Mouse (Mus musculus): ENCODE measurements around the gene Prkch.

The Prkch gene

DNA sequence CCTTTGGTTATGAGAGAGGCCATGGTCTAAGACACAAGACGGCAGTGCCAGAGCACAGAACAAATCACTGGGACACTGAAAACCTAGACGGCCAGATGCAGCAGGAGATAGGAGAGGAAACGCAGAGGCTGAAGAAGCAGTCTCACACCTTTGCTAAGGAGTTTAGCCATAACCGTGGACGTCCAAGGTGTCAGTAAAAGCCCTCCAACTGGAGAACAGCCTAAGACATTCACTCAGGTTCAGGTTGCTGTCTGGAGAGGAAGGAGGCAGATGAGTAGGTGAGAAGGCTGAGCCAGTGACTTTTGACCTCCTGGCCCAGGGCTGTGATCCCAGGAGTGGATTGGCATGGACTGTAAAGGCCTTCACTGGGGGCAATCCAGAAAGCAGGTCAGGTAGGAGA lies 130.0 kb downstream of the Prkch start:
- no peak for DNase-seq (ENCODE audit: low read depth, low spot score)

- no peak for DNase-seq (ENCODE audit: low read depth, low spot score)
Observed at GRCm38 (mm10) chr12:73715331-73715730, 130.7 kb downstream of the Prkch start.

DNA sequence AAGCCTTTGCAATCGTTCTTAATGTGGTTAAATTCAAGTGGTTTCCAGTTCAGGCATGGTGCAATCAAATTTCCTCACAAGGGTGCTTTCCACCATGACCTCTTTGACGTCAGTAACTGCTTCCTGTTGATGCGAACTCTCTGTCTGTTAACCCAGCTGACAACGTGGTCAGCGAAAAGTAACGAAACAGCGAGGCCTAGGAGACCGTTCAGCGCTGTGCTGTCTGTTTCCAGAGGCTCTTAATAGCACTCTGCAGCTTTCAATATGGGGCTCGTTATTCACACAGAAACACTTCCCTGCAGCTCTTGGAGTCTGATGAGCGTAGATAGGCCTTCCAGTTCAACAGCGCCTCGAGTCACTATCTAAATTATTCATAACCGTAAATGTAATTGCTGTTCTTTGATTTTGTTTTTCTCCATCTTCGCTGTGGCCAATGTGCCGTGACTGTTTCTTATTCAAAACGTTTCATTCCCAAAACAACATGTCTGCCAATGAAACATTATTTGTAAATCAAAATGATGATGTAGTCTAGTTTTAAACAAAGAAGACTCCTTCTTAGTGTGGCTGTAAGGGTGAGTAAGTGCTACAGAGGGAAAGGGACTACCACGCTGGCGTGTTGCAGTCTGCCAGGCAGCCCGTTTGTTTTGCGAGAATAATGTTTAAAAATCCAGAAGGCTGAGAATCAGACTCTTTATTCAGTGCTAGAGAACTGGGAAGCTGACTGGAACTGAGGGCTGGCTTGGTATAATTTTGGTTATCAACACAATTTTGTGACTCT lies 131.5 kb downstream of the Prkch start:
- no peak for DNase-seq (ENCODE audit: low read depth, low spot score)

DNA sequence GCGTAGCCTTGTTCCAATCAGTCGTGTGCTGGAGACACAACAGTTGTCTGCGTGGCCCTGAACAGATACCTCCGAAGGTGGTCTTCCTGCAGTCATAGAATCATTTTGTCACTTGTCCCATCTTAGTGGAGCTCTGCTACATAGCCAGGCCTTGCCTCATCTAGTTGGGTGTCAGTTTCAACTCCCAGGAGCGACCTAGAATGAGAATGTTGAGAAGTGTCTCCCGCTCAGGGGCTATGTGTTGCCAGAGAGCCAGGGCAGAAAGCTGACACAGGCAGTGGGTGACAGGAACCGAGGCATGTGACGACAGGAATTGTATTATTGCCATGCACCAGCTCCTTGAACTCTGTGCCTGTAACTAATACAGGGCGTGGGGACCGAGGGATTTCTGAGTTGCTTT lies 133.4 kb downstream of the Prkch start:
- DNase-seq (ENCODE audit: low read depth, low spot score): no peak

- no peak for DNase-seq (ENCODE audit: low read depth, low spot score)
Observed at GRCm38 (mm10) chr12:73719816-73720215, 135.2 kb downstream of the Prkch start.

DNA sequence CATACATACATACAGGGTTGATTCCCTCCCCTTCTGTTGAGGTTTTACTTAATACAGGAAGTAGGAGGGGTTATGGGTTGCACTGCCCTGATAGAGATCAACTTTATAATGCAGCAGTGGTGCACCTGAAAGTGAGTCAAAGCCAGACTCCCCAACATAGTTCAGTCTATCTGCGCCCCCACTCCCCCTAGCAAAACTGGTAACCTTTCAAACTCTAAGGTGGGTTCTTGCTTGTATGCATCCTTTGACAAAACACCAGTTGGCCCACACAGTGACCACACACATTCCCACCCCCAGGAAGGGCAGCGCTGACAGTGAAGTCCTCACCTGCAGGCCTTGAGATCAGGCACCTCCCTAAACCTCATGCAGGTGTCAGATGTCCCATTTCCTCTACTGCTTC lies 135.9 kb downstream of the Prkch start:
- no peak for DNase-seq (ENCODE audit: low read depth, low spot score)

GRCm38 (mm10) chr12:73722060-73722459 lies 137.5 kb downstream of the Prkch start:
- no peak for DNase-seq (ENCODE audit: low read depth, low spot score)

GRCm38 (mm10) chr12:73723067-73723466 lies 138.5 kb downstream of the Prkch start:
- DNase-seq (ENCODE audit: low read depth, low spot score): no peak

- no peak for DNase-seq (ENCODE audit: low read depth, low spot score)
Observed at GRCm38 (mm10) chr12:73723887-73724286, 139.3 kb downstream of the Prkch start.

DNA sequence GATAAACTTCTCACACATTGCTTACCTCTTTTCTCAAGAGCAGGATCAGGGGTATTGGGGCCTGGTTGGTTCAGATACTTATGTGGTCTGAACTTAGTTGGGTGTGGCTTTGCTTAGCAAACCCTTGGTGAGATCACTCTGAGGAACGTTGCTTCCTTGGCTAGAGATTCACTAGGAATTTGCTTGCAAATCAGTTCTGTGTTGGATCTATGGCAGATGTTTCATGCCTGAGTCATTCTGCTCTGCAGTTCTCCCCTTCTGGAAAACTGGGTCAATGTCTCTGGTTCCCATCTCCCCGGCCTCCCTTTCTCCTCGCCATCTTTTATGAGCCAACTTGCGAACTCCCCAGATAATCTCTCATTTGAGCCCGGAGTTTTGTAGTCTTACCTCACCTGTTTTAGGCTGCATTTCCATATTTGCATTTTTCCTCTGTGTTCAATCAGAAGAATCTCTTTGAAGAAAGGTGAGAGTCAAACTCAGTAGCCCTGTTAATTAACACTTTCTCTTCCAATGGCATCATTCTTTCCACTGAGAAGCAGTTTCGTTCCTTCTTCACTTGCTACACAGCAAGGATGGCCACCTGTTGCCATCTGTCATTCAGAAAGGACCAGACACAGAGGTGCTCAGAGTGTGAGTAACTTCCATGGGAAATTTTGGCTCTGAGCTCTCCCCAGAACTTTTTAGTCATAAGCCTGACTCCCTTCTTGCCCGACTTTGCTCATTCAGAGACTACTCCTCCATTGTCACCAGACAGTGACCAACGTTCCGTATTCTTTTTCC lies 141.4 kb downstream of the Prkch start:
- no peak for DNase-seq (ENCODE audit: low read depth, low spot score)

- DNase-seq (ENCODE audit: low read depth, low spot score): no peak
Observed at GRCm38 (mm10) chr12:73727046-73727445, 142.4 kb downstream of the Prkch start.

DNA sequence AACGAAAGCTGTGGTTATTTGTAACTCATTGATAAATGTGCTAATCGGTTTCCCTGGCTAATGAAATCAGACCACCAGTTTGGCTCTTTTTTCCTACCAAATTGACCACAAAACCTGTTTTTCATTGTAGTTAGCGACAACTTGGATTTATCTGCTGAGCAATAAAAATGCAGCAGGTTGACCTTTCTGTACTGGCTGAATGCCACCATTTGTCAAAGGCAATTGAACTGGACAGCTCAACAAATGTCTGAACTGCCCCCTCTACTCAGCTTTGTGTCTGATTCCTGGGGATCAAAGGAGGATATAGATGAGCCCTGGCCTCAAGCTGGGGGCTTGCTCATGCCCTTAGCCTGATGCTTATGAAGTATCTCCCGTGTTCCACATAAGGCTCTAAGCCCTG lies 146.0 kb downstream of the Prkch start:
- no peak for DNase-seq (ENCODE audit: low read depth, low spot score)

GRCm38 (mm10) chr12:73731093-73731492 lies 146.5 kb downstream of the Prkch start:
- no peak for DNase-seq (ENCODE audit: low read depth, low spot score)

DNA sequence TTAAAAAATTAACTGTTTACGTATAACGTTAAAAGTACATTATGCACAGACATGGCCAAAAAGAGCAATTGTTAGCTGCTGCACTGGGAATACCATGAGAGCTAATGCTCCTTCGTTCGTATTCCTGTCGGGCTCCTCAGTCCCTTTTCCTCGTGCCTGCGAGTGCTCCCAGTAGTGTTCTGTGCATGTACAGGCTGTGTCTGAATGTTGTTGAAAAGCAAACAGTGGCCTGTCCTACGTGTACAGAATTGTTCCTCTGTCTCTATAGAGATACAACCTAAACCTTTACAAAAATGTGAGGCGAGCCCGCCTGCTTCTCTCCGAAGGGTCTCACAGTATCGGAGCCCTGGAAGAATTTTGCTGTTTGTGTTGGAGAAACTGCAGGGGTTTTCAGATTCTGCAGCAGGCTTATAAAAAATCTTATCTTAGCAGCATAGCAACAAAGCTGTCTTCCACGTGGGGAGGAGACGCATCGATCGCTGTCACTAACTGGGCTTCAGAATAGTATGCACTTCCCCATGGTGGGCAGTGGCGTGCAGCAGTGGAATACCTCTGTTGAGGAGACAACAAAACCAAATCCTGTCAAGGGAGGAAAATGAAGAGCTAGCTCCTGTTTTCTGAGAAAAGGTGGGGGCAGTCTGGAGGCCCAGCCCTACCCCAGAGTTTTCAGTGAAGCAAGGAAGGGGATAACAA lies 147.4 kb downstream of the Prkch start:
- DNase-seq (ENCODE audit: low read depth, low spot score): no peak

DNA sequence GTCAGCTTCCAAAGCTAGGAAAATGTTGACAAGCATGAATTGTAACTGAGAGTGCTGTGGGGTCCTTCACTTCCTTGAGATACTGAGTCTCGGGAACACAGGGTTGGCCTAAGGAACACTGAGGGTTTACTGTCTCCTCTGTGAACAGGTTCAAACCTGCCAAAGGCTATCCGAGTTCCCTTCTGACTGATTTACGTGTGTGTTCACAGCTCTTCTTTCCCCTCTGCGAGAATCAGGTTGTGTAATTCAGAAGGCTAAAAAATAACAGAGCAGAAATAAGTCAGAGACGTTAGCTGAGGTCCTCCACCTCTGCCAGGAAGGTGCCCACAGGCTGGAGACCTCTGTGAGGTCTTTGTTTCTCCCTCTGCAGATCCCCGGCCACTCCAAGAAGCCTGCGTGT lies 148.3 kb downstream of the Prkch start:
- no peak for DNase-seq (ENCODE audit: low read depth, low spot score)

DNA sequence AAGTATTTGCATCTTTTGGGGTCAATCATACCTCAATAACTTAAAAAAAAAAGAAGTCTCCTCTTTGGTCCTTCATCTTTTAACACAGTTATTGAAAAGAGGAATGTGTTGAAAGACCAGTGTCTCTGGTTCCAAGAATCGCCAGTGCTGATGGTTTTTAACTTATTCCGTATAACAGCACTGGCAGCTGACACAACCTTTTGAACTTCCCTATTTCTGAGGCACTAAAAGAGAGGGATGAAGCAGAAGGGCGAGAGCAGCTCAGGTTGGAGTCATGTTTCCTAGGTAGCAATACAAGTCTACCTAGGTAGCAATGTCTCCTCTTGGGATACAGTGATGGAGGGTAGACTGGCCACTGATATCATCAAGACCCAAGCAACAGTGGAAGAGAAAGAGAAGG lies 152.3 kb downstream of the Prkch start:
- DNase-seq (ENCODE audit: low read depth, low spot score): no peak

DNA sequence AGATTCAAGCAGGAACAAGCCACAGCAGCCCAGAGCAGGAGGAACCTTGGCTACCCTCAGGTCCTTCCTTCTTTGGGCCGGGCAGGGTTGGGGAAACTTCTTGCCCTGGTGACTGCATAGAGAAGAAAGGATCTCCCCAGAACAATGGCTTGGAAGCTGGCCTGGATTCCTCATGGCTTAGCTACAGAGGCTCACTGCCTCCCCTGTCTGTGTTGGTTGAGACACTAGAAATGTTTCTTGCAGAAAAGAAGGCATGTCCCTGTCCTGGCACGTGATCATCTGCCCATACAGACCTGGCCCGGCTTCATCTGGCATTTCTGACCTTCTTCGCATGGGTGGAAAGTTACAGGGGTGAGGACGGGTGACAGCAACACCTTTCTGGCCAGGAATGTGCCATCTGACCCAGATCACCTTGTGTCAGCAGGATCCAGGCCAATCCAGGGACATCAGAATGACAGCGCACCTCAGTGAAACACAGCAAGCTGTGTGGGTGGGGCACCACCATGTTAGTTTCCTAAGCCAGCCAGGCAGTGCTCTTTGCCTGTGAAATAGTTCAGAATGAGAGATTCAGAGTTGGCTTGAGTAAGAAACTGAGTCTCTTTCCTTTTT lies 155.1 kb downstream of the Prkch start:
- DNase-seq (ENCODE audit: low read depth, low spot score): no peak

GRCm38 (mm10) chr12:73742577-73742976 lies 158.0 kb downstream of the Prkch start:
- no peak for DNase-seq (ENCODE audit: low read depth, low spot score)

DNA sequence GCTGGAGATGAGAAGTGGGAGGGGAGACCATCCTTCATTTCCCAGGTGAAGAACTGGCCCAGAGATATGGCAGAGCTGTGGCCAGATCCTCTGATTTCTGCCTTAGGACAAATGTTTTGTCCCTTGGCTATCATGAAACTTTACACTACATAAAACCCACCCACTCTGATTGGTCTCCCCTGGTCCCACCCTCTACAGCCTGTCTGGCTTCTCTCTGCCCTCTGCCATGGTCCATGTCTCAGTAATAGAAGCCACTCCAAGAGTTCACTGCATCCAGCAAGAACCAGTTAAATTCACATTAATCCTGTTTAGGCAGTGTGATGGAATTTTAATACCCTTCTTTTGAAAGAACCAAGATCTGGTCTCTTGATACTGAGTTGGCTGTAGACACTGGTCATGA lies 158.5 kb downstream of the Prkch start:
- DNase-seq (ENCODE audit: low read depth, low spot score): no peak

- no peak for DNase-seq (ENCODE audit: low read depth, low spot score)
Observed at GRCm38 (mm10) chr12:73746072-73746471, 161.5 kb downstream of the Prkch start.

DNA sequence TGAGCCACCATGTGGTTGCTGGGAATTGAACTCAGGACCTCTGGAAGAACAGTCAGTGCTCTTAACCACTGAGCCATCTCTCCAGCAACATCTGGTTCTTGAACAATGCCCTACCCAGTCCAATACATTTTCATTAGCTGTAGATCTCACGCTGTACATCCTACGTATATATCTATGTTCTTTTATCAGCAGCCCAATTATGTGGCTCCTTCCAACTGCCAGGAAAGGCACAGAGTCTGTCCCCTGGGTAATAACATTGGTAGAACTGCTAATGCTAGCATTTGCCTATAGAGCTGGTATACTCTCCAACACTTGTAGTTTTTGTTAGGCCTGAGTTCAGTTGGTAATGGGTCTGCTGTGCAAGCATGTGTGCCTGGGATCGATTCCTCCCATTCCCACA lies 163.8 kb downstream of the Prkch start:
- no peak for DNase-seq (ENCODE audit: low read depth, low spot score)

DNA sequence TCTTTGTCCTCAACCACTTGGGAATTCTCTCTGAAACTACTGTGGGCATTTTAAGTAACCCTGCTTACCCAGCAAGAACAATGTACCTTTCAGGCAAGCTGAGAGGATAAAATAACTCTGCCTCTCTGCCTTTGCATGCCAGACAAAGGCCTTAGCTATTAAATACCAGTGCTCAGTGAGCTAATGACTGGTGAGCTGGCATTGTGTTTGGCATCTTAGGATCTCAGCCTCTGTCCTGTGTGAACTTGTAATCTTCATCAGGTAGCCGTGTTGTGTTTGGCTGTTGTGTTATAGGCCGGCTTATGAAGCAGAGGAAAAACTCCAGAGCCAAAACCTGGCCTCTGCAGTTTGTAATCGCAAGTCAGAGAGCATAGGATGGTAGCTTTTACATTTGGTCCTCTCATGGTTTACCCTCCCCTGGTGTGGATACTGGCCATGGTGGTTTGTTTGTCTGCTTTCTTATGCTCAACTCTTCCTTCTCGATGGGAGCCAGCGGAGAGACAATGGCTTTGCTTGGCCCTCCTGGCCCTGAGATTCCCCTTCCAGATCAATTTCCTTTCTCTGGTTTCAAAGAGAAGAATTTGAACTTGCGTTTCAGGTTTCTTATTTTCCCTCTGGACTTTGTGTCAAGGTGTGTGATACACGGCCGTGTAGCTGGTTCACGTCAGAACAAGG lies 170.0 kb downstream of the Prkch start:
- DNase-seq (ENCODE audit: low read depth, low spot score): no peak

Data from c-Kit-negative CD71-positive TER-119-positive erythroid progenitor cells, embryonic 14.5 days (primary cell).